Mouse (Mus musculus) limb, embryonic 13.5 days (tissue): ENCODE data around the gene Ctps. TPM values are rescaled to one million over a fixed set of nuclear protein-coding genes. Genes with fewer than 3 reads are reported as not detected.

Experiments
- ATAC-seq: fragments of 200-750 bp; cut with Nextera tagmentation; 2 replicates; pipeline ENCODE4 v1.8.0; 2017; ENCODE audit warnings: low read depth, moderate number of reproducible peaks, moderate TSS enrichment; ENCODE audit not compliant: low FRiP score
- H3K27ac ChIP-seq: fragments of 300-500 bp; sonication (generic); 2 replicates; pipeline ENCODE4 v1.5.1; 2015; ENCODE audit warnings: inconsistent platforms, mild to moderate bottlenecking, moderate library complexity
- H3K27me3 ChIP-seq: fragments of 300-500 bp; sonication (generic); 2 replicates; pipeline ENCODE4 v1.6.1; 2015; ENCODE audit warnings: mild to moderate bottlenecking, inconsistent platforms
- H3K36me3 ChIP-seq: fragments of 300-500 bp; sonication (generic); 2 replicates; pipeline ENCODE4 v1.6.1; 2015; ENCODE audit warnings: inconsistent platforms, mild to moderate bottlenecking, moderate library complexity
- H3K4me1 ChIP-seq: fragments of 300-500 bp; sonication (generic); 2 replicates; pipeline ENCODE4 v1.6.1; 2015; ENCODE audit warnings: inconsistent platforms
- H3K4me2 ChIP-seq: fragments of 300-500 bp; sonication (generic); replicated peaks from 2 replicates; pipeline ENCODE4 v1.6.1; 2015; ENCODE audit warnings: inconsistent platforms, mild to moderate bottlenecking, moderate library complexity
- H3K4me3 ChIP-seq: fragments of 300-500 bp; sonication (generic); 2 replicates; pipeline ENCODE4 v1.5.1; 2015; ENCODE audit warnings: moderate library complexity, mild to moderate bottlenecking, inconsistent platforms
- H3K9ac ChIP-seq: fragments of 300-500 bp; sonication (generic); 2 replicates; pipeline ENCODE4 v1.6.1; 2015; ENCODE audit warnings: mild to moderate bottlenecking, inconsistent platforms
- H3K9me3 ChIP-seq: fragments of 300-500 bp; sonication (generic); 2 replicates; pipeline ENCODE4 v1.6.1; 2016; ENCODE audit warnings: inconsistent platforms
- WGBS: fragments of 180-500 bp; shearing (Covaris S2); methylation state at CpG from one replicate; pipeline ENCODE4 v1.1.7; 2015; 5-methylcytosine and 5-hydroxymethylcytosine counted together
- polyA plus RNA-seq: library from polyadenylated mRNA; unstranded; fragments of >200 nt; fragmentation: Nextera tagmentation; extraction: Ambion mirVana; gene quantifications from 2 replicates; pipeline ENCODE4 v1.2.1, GENCODE M21; 2015

The Ctps gene
- polyA plus RNA-seq, 1 experiment from 2014 or later, result 91.0 TPM

- Histone ChIP-seq H3K27me3 (no peaks in the 10 kb centered on the region), H3K36me3 (peaks cover 26% of the 10 kb centered on the region), H3K9me3 (no peaks in the 10 kb centered on the region), H3K4me3 (peak overlapping the region; percentile 75), H3K9ac (0 out of 2 replicates have a peak overlapping the region, but pooled peaks have one; percentile 53), H3K27ac (peak overlapping the region; percentile 69), H3K4me1 (peaks cover 31% of the 10 kb centered on the region), H3K4me2 (peak overlapping the region; percentile 78)
- 24% methylated on average over 5 of the region's 5 CpGs for WGBS
- ATAC-seq, result no peak
These were observed 2.1 kb downstream of the Ctps start for GRCm38 (mm10) chr4:120568005-120568404.

- Histone ChIP-seq H3K27ac (no peak overlapping the region), H3K4me3 (no peak overlapping the region), H3K9ac (no peak overlapping the region), H3K4me1 (peaks cover 21% of the 10 kb centered on the region), H3K36me3 (peaks cover 43% of the 10 kb centered on the region), H3K4me2 (no peak overlapping the region), H3K9me3 (no peaks in the 10 kb centered on the region), H3K27me3 (no peaks in the 10 kb centered on the region)
- 78% methylated on average over 2 of the region's 2 CpGs for WGBS
- no peak for ATAC-seq
These were observed 4.3 kb downstream of the Ctps start for GRCm38 (mm10) chr4:120565726-120566125.

DNA sequence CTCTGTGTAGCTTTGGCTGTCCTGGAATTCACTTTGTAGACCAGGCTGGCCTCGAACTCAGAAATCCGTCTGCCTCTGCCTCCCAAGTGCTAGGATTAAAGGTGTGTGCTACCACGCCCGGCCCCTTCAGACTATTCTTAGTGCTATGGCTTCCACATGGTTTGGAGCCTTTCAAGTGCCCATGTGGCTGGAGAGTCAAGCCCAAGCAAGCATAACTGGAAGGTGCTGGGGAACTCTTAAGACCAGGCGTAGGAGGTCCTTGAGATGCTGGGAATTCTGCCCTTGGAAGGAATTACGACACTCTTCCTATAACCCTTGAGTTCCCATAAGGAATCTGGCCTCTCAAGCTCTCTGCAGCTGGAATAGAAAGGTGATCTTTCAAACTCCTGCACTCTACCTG, 13.5 kb downstream of the Ctps start:
- 95% methylated on average over 6 of the region's 6 CpGs for WGBS

DNA sequence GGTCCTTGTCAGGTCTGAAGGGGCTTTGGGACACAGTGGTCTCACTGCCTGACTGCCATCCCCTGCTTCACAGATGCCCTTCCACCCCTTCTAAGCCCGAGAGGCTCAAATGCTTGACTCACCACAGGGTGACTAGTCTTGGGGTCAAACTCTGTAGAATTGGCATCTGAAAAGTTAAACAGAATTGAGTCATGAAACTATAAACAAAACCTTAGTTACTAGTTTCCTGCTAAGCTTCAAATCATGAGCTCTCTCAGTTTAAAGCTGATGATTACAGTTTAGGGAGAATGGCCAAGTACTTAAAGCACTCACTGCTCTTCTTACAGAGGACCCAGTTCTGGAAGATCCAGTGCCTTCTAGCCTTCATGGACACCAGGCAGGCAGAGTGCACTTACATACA, 25.2 kb downstream of the Ctps start:
- Histone ChIP-seq H3K4me2 (no peak overlapping the region), H3K36me3 (peaks cover 95% of the 10 kb centered on the region), H3K27ac (no peak overlapping the region), H3K4me1 (no peaks in the 10 kb centered on the region), H3K9ac (no peak overlapping the region), H3K9me3 (no peaks in the 10 kb centered on the region), H3K27me3 (no peaks in the 10 kb centered on the region), H3K4me3 (no peak overlapping the region)
- 79% methylated on average over 1 of the region's 1 CpGs for WGBS
- ATAC-seq, result no peak

More for the DNA sequence above, 13.5 kb downstream of the Ctps start:
- Histone ChIP-seq H3K36me3 (peaks cover 88% of the 10 kb centered on the region), H3K4me3 (no peak overlapping the region), H3K9ac (no peak overlapping the region), H3K27ac (no peak overlapping the region), H3K4me2 (no peak overlapping the region), H3K4me1 (no peaks in the 10 kb centered on the region), H3K27me3 (no peaks in the 10 kb centered on the region), H3K9me3 (no peaks in the 10 kb centered on the region)
- ATAC-seq, result no peak

- Histone ChIP-seq H3K4me3 (no peak overlapping the region), H3K36me3 (peaks cover 63% of the 10 kb centered on the region), H3K4me1 (no peaks in the 10 kb centered on the region), H3K4me2 (no peak overlapping the region), H3K9me3 (no peaks in the 10 kb centered on the region), H3K27ac (no peak overlapping the region), H3K9ac (no peak overlapping the region), H3K27me3 (no peaks in the 10 kb centered on the region)
- WGBS, result 93% methylated on average over 10 of the region's 10 CpGs
- no peak for ATAC-seq
These were observed 31.4 kb downstream of the Ctps start for GRCm38 (mm10) chr4:120538664-120539063.

GRCm38 (mm10) chr4:120531986-120532385, 38.1 kb downstream of the Ctps start, which contains the start of gene Slfnl1:
TSS of gene Slfnl1 (plus strand) at chr4:120532231.
- H3K9me3 ChIP-seq, result no peaks in the 10 kb centered on the region
- no peaks in the 10 kb centered on the region for H3K4me1 ChIP-seq
- no peaks in the 10 kb centered on the region for H3K27me3 ChIP-seq
- peaks cover 66% of the 10 kb centered on the region for H3K36me3 ChIP-seq
- H3K4me2 ChIP-seq, result no peak within 1 kb of the TSS
- 87% methylated on average over 6 of the region's 6 CpGs for WGBS
- no peak for ATAC-seq
- no peak within 1 kb of the TSS for H3K4me3 ChIP-seq
- H3K27ac ChIP-seq, result no peak within 1 kb of the TSS
- no peak within 1 kb of the TSS for H3K9ac ChIP-seq

DNA sequence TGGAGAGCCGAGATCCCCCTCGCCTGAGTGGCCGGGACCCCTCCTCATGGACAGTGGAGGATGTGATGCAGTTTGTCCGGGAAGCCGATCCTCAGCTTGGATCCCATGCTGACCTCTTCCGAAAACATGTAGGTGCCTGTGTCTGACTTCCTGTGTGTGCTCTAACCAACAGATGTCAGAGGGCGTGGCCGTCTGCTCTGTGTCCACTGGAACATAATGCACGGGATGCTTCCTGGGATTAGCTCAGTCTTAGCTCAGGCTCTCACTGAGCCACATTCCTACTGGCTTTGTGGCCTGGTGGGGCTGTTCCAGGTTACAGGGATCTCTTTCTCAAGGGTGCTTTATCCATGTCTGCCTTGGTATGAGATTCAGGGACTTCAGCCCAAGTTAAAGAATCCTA, 41.9 kb downstream of the Ctps start:
- H3K4me2 ChIP-seq, result no peak overlapping the region
- H3K9ac ChIP-seq, result no peak overlapping the region
- H3K4me3 ChIP-seq, result no peak overlapping the region
- 85% methylated on average over 9 of the region's 9 CpGs for WGBS
- H3K27ac ChIP-seq, result no peak overlapping the region
- H3K36me3 ChIP-seq, result peaks cover 86% of the 10 kb centered on the region
- no peaks in the 10 kb centered on the region for H3K27me3 ChIP-seq
- no peak for ATAC-seq
- H3K9me3 ChIP-seq, result no peaks in the 10 kb centered on the region
- no peaks in the 10 kb centered on the region for H3K4me1 ChIP-seq

- ATAC-seq, result no peak
- Histone ChIP-seq H3K27me3 (no peaks in the 10 kb centered on the region), H3K4me2 (no peak overlapping the region), H3K27ac (no peak overlapping the region), H3K4me3 (no peak overlapping the region), H3K36me3 (peaks cover 91% of the 10 kb centered on the region), H3K9ac (no peak overlapping the region), H3K9me3 (no peaks in the 10 kb centered on the region), H3K4me1 (no peaks in the 10 kb centered on the region)
- 95% methylated on average over 3 of the region's 3 CpGs for WGBS
These were observed 47.0 kb downstream of the Ctps start for GRCm38 (mm10) chr4:120523092-120523491.

DNA sequence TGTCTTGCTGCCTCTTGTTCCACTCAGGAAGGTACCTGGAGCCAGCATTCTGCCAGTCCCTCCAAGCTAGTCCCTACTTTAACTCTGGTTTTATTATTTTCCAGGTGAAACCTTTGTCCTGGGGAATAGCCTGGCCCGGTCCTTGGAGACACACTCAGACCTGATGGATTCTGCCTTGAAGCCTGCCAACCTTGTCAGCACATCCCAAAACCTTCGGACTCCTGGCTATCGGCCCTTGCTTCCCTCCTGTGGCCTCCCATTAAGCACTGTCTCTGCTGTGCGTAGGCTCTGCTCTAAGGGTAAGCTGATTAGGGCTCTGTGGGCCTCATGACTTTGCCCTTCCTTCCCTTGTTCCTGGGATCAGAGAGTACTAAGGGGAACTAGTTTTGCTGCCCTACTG, 47.7 kb downstream of the Ctps start:
- Histone ChIP-seq H3K4me1 (no peaks in the 10 kb centered on the region), H3K4me3 (no peak overlapping the region), H3K27ac (no peak overlapping the region), H3K4me2 (no peak overlapping the region), H3K9ac (no peak overlapping the region), H3K9me3 (no peaks in the 10 kb centered on the region), H3K27me3 (no peaks in the 10 kb centered on the region), H3K36me3 (peaks cover 92% of the 10 kb centered on the region)
- ATAC-seq, result no peak
- WGBS, result 91% methylated on average over 4 of the region's 4 CpGs

GRCm38 (mm10) chr4:120521761-120522160, 48.3 kb downstream of the Ctps start:
- no peak overlapping the region for H3K27ac ChIP-seq
- H3K9ac ChIP-seq, result no peak overlapping the region
- H3K4me3 ChIP-seq, result no peak overlapping the region
- H3K4me1 ChIP-seq, result no peaks in the 10 kb centered on the region
- H3K36me3 ChIP-seq, result peaks cover 96% of the 10 kb centered on the region
- ATAC-seq, result no peak
- no peaks in the 10 kb centered on the region for H3K27me3 ChIP-seq
- no peak overlapping the region for H3K4me2 ChIP-seq
- H3K9me3 ChIP-seq, result no peaks in the 10 kb centered on the region
- WGBS, result 60% methylated on average over 5 of the region's 5 CpGs

DNA sequence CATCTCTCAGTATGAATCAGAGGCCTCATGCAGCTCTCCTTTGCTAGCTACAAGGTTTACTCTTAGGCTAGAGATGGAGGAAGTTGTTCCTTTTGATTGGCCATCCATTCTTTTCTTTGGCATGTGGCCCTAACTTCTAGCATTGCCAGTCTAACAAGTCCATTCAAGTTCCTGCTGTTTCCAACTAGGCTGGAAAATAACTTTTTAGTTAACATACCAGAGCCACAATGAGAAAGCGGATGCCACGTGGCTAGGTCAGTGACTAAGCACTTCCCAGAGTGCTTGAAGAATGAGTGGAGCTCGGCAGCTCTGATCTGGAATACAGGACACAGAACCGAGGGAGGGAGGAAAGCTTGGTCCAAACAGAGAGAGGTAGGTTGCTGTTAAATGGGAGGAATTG, 52.7 kb downstream of the Ctps start:
- WGBS, result 80% methylated on average over 4 of the region's 4 CpGs
- Histone ChIP-seq H3K27me3 (no peaks in the 10 kb centered on the region), H3K9ac (no peak overlapping the region), H3K9me3 (no peaks in the 10 kb centered on the region), H3K36me3 (peaks cover 82% of the 10 kb centered on the region), H3K4me3 (no peak overlapping the region), H3K4me2 (no peak overlapping the region), H3K27ac (no peak overlapping the region), H3K4me1 (no peaks in the 10 kb centered on the region)
- no peak for ATAC-seq

- H3K9me3 ChIP-seq, result no peaks in the 10 kb centered on the region
- H3K4me1 ChIP-seq, result no peaks in the 10 kb centered on the region
- no peak overlapping the region for H3K4me3 ChIP-seq
- H3K27me3 ChIP-seq, result no peaks in the 10 kb centered on the region
- peaks cover 79% of the 10 kb centered on the region for H3K36me3 ChIP-seq
- no peak for ATAC-seq
- no peak overlapping the region for H3K9ac ChIP-seq
- WGBS, result 93% methylated on average over 7 of the region's 7 CpGs
- no peak overlapping the region for H3K4me2 ChIP-seq
- no peak overlapping the region for H3K27ac ChIP-seq
These were observed 53.2 kb downstream of the Ctps start for GRCm38 (mm10) chr4:120516907-120517306.

- H3K4me3 ChIP-seq, result no peak overlapping the region
- H3K4me2 ChIP-seq, result no peak overlapping the region
- no peaks in the 10 kb centered on the region for H3K27me3 ChIP-seq
- peaks cover 75% of the 10 kb centered on the region for H3K36me3 ChIP-seq
- H3K9me3 ChIP-seq, result no peaks in the 10 kb centered on the region
- WGBS, result 91% methylated on average over 7 of the region's 7 CpGs
- H3K4me1 ChIP-seq, result no peaks in the 10 kb centered on the region
- ATAC-seq, result no peak
- H3K27ac ChIP-seq, result no peak overlapping the region
- no peak overlapping the region for H3K9ac ChIP-seq
These were observed 53.6 kb downstream of the Ctps start for GRCm38 (mm10) chr4:120516491-120516890.
